Mouse (Mus musculus) cerebellum, postnatal 14 days (tissue): ENCODE results near the gene Hmgcs1.

ENCODE experiments used
- DNase-seq, 2 experiments: peaks; one replicate each; pipeline ENCODE4 v3.0.0; 2021; ENCODE audit warnings: mixed read lengths in 2 of 2

The Hmgcs1 gene

GRCm38 (mm10) chr13:119706953-119707352, 16.8 kb downstream of the Hmgcs1 start:
- no peak for DNase-seq

- DNase-seq = no peak
Measured at GRCm38 (mm10) chr13:119707906-119708305, 17.7 kb downstream of the Hmgcs1 start.

- no peak for DNase-seq
Measured at GRCm38 (mm10) chr13:119708941-119709340, 18.8 kb downstream of the Hmgcs1 start.

- DNase-seq = no peak
Measured at GRCm38 (mm10) chr13:119709388-119710267, 19.4 kb downstream of the Hmgcs1 start.

- DNase-seq = no peak
Measured at GRCm38 (mm10) chr13:119710268-119710610, 20.1 kb downstream of the Hmgcs1 start.

GRCm38 (mm10) chr13:119712463-119712862, 22.3 kb downstream of the Hmgcs1 start:
- DNase-seq = no peak

- DNase-seq = peak; percentile 20 to 41
Measured at GRCm38 (mm10) chr13:119713107-119713787, 23.1 kb downstream of the Hmgcs1 start.

GRCm38 (mm10) chr13:119713821-119714220, 23.6 kb downstream of the Hmgcs1 start:
- peak; percentile 82 to 84 for DNase-seq

- DNase-seq = no peak
Measured at GRCm38 (mm10) chr13:119716105-119716504, 25.9 kb downstream of the Hmgcs1 start.

- DNase-seq = no peak
Measured at GRCm38 (mm10) chr13:119722447-119722846, 32.3 kb downstream of the Hmgcs1 start.

- no peak for DNase-seq
Measured at GRCm38 (mm10) chr13:119723368-119723767, 33.2 kb downstream of the Hmgcs1 start.

- no peak for DNase-seq
Measured at GRCm38 (mm10) chr13:119724541-119724940, 34.4 kb downstream of the Hmgcs1 start.

GRCm38 (mm10) chr13:119727608-119728387, 37.6 kb downstream of the Hmgcs1 start:
- DNase-seq = peak in 1 of 2 experiments; percentile 36

GRCm38 (mm10) chr13:119729406-119729805, 39.2 kb downstream of the Hmgcs1 start:
- no peak for DNase-seq

GRCm38 (mm10) chr13:119731448-119731847, 41.3 kb downstream of the Hmgcs1 start:
- DNase-seq = no peak

- DNase-seq = no peak
Measured at GRCm38 (mm10) chr13:119741390-119742237, 51.4 kb downstream of the Hmgcs1 start.

- no peak for DNase-seq
Measured at GRCm38 (mm10) chr13:119742711-119743415, 52.7 kb downstream of the Hmgcs1 start.

- DNase-seq = no peak
Measured at GRCm38 (mm10) chr13:119743470-119743869, 53.3 kb downstream of the Hmgcs1 start.

GRCm38 (mm10) chr13:119746930-119747329, 56.8 kb downstream of the Hmgcs1 start:
- DNase-seq = no peak

GRCm38 (mm10) chr13:119753859-119754634, 63.9 kb downstream of the Hmgcs1 start:
- peak; percentile 32 to 49 for DNase-seq

- peak in 1 of 2 experiments; percentile 12 for DNase-seq
Measured at GRCm38 (mm10) chr13:119754635-119755020, 64.4 kb downstream of the Hmgcs1 start.
